Mouse (Mus musculus) monocyte, adult 5-6 weeks (primary cell): ENCODE data around the gene Emx2. TPM values are rescaled to one million over a fixed set of nuclear protein-coding genes. Genes with fewer than 3 reads are reported as not detected.

ENCODE experiments used
- ATAC-seq: fragments of 153-309, 156-312 bp; replicated peaks from 2 replicates; pipeline ENCODE4 v1.8.0; 2017; ENCODE audit warnings: mild to moderate bottlenecking; ENCODE audit not compliant: low TSS enrichment, insufficient number of reproducible peaks, severe bottlenecking, poor library complexity, low FRiP score
- total RNA-seq: library from RNA; stranded (forward); fragments of 200-1000, 200-491, 200-594 nt; gene quantifications from 3 replicates; pipeline ENCODE4 v1.2.3, GENCODE M21; 2017

Gene Emx2
- total RNA-seq, 1 experiment from 2014 or later: not detected

DNA sequence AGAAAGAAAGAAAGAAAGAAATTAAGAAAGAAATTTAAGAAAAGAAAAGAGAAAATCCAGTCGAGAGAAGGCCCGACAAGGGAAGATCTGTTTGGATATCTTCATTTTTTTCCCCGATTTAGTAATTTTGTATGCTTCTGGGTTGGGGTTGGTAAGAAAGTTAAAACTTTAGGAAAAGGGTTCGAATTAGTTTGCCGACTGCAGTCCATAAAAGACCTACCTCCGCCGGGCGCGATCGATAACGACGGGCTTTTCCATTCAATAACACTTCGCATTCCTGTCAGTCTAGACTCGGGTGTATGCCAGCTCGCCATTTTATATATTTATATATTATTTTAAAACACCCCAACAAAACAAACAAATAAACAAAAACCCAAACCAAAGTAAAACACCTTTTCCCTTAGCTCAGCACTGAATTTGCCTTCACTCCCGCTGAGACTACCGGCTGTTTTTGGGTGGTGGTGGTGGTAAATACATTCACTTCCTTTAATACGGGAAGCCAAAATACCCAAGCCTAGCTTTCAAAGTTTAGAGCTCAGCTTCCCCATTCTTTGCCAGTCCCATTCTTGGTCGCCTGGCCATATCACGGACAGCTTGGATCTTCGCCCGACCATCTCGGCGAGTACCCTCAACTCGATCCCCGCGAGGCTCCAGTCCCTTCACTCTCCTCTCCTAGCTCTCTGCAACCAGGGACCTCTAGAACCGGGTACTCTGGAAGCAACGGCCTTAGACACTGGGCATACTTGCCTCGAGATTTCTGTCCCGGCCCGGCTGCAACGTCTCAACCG lies 2.4 kb downstream of the Emx2 start:
- no peak for ATAC-seq

GRCm38 (mm10) chr19:59461481-59462421 lies 3.6 kb downstream of the Emx2 start:
- ATAC-seq: no peak

- no peak for ATAC-seq
Observed at GRCm38 (mm10) chr19:59462459-59463292, 4.5 kb downstream of the Emx2 start.

GRCm38 (mm10) chr19:59463842-59464443 lies 5.8 kb downstream of the Emx2 start:
- ATAC-seq: no peak

- ATAC-seq: no peak
Observed at GRCm38 (mm10) chr19:59465281-59465680, 7.1 kb downstream of the Emx2 start.

DNA sequence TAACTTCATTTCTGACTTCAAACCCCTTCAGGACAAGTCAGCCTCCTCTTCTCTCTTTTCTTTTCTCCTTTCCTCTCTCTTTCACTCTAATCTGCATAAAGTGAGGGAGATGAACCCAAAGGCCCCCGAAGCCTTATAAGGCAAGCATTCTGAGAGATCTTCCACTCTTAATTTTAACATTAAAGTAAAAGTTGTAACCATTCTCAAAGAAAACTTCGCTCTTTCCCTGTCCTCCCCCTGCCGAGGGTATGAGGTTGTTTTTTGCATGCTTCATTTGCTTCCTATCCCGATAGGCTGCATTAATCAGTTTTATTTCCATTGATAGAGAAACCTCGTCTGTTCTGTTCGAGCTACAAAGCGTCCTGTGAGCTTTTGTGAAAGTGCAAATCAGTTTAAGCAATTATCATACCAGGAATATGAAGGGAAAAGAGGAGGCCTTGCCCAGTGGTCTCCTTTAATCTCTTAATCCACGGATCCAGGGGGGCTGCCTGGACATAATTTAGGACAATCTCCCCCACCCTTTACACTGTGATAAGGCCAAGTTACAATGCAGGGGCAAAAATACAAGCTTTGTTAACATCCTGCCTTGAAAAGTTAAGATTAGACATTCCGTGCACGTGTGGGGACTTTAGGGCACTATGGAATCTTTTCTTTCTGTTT lies 7.7 kb downstream of the Emx2 start:
- no peak for ATAC-seq

DNA sequence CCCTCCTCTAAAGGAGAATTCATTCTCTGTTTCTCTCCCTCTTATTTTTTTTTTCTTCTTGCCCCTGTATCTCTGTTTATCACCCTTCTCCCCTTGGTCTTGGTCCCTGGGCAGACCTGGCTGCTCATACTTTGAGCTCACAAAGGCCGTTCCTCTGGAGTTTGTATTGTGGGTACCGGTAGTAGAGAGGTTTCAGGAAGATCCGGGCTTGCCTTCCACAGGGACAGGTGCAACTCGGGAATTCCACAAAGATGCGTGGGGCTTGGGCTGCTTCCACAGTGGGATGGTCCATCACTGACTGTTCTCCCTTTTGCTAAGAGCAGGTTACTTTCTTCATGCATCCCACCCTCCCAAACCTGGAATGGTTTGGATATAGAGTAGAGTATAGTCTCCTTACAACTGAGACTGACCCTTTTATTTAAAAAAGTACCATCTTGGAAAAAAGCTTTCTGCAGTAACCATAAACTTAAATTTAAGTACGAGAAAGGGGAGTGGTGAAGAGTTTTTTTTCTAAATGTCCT lies 8.3 kb downstream of the Emx2 start:
- no peak for ATAC-seq

DNA sequence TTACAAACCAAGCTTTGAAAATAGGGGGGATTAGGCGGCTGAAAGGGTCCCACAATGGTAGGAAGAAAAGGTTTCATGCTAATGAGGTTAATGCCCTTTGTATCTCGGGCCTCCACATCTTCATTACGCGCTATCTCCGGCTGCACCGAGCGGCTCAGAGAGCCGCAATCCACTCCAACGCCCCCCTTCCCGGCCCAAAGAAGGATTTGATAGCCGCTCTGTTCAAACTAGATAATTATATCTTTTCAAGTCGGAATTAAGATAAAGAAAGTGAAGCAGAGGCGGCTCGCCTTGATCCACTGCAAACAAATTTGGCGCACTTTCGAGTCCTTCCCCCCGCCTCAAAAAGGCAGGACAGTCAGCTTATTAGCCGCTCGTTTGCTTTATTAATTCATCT lies 8.8 kb downstream of the Emx2 start:
- no peak for ATAC-seq

DNA sequence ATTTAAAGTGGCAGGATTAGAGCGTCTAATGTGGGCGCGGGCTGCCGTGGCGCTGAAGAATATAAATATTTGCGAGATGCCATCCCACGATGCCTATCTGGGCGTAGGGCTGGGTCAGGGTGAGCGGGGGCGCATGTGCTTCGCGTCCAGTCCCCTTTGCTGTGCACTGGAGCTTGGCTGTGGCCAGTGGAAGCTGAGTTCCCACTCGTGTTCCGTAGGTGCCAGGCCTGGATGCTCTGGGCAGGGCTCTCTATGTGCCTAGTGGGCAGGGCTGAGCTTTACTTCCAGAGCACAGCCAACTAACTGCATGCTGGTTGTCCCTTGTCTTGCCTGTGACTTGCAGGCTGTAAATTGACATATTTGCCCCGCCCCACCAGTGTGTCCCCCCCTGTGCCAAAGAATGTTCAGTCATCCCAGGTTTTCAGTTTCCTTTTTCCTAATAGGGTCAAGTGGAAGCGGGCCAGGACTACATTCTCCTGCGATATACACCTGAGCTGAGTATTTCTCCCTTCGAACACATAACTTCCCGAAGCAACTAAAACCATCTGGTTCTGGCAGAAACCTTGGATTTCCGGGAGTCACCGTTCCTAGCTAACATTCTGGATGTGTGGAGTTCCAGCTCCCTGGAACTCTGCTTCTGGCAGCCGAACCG lies 9.4 kb downstream of the Emx2 start:
- ATAC-seq: no peak

DNA sequence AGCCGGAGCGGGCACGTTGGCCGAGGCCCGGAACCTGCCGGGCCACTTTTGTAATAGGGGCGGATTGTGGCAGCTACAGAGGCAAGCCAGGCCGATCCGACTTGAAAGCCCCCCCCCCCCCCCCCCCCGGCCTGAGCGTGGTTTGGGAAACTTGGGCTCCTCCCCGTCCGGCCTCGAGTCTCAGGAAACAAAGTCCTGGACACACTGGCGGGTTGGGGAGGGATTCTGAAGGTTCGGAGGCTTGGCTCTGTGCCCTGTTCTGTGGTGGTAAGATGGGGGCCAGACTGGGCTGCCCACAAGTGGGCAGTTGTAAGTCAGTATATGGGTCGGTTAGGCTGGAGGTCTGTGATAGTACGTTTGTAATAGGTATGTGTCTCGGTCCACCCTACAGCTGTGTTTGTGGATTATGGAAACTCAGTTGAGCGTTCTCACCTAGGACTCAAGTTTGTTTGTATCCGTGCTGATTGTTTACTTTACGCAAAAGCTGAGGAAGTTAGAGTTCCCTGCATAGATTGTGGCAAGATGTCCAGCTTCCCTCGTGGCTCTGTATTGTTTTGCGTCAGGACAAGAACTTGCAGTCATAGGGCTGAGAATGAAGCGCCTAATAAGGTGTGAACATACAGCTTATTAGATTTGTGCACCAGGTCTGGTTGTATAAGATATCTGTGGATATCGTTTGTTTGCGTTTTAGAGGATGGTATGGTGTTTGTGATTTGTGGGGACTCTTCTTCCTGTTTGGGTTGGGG lies 10.1 kb downstream of the Emx2 start:
- no peak for ATAC-seq

DNA sequence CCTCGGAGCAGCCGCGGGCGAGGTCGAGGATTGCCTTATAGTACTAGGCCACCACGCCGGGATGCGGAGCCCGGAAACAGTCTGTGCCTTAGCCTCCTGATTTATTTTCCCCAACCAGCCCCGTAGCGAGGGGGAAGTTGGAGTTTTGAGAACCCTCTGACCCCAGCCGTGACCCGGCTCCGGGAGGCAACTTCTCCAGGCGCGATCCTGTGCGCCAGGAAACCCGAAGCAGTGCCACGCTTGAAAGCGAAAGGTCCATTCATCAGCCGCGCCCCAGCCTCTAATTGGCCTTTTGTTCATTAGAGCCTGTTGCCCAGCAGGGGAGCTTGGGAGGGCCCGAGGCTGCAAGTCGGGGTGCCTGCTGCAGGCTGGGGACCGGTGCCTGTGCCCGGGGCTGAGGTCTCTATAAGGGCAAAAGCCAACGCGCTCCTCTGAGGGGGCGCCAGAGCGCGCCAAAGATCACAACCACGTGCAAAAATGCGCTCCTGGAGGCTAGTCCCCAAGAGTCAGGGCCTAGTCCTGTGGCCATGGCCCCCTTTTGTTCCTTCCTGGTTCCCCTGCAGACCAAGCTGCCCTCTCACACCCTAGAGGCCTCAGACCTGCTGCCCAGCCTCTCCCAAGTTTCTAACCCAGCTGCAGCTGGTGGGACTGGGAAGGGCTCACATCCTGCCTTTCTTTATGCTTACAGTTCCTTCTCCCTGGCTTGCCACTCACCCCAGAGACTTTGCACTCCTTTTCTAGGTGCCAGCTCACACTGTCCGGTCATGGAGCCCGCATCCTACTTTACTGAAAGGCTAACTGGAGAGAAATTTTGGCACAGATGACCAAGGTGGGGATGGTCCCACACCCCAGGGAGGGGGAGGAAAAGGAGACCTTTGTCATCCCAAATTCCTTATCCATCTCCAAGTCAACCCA lies 11.1 kb downstream of the Emx2 start:
- ATAC-seq: no peak

DNA sequence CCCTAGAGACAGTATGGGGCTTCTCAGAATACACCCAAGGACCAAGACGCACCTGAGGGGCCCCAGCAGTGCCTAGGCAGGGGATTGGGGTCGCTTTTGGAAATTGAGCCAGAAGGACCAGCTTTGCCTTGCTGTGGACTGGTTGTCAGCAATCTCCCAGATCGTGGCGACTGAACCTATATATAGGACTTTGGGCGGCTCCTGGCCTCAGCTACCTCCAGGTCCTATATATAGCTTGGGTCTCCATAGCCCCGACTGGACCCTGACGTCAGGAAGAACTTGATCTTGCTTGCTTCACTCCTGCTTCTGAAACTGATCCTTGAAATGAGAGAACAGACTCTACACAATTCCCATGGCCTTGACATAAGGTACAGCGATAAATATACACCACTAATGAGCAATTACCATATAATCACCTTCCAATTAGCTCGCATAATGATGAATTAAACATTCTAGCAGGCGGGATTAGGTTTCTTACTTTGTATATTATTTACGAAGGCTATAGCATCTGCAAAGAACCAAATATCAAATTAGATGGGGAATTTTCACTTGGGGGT lies 12.0 kb downstream of the Emx2 start:
- no peak for ATAC-seq

- ATAC-seq: no peak
Observed at GRCm38 (mm10) chr19:59470913-59471312, 12.7 kb downstream of the Emx2 start.

- ATAC-seq: no peak
Observed at GRCm38 (mm10) chr19:59472844-59473243, 14.7 kb downstream of the Emx2 start.

GRCm38 (mm10) chr19:59479912-59480311 lies 21.7 kb downstream of the Emx2 start:
- ATAC-seq: no peak

DNA sequence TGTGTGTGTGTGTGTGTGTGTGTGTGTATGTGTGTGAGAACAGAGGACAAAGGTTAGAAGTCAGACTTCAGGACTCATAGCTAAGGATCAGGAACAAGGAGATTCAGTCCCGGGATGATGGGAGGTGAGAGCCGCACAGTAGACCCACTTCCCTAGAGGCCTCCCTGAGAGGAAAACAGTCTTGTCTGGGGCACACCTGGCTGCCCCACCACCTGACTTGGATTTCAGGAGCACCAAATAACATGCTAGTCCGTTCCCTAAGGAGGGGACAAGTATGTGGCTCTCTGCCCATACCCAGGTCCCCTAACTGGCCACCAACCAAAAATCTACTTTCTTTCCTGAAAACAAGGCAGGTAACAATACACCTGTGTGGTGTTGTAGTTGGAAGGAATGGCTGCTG lies 22.4 kb downstream of the Emx2 start:
- ATAC-seq: no peak
